Mouse (Mus musculus) adrenal gland, postnatal 0 days (tissue): ENCODE results near the gene Lrrc15. TPM values are rescaled to one million over a fixed set of nuclear protein-coding genes. Genes with fewer than 3 reads are reported as not detected.

Experiments used
- polyA plus RNA-seq: library from polyadenylated mRNA; unstranded; fragments of >200 nt; fragmentation: Nextera tagmentation; extraction: Ambion mirVana; gene quantifications from 2 replicates; pipeline ENCODE4 v1.2.1, GENCODE M21; 2015

Lrrc15 gene
- 0.14 TPM in 1 of 2 replicates, not detected in the other for polyA plus RNA-seq

GRCm38 (mm10) chr16:30282844-30283495 is at the start of gene Lrrc15:
Lrrc15 (minus strand) TSS chr16:30283256.

GRCm38 (mm10) chr16:30310647-30311046 is 27.6 kb upstream of the Lrrc15 start, which contains the start of gene Gp5:
Gp5 (minus strand) TSS chr16:30310779.

GRCm38 (mm10) chr16:30267359-30267758 is 15.7 kb downstream of the Lrrc15 start, which contains the start of gene Cpn2:
Cpn2 (minus strand) TSS chr16:30267499.

Other genes starting within 250 kb of the Lrrc15 start
- gene Hes1, start 218.9 kb downstream of the Lrrc15 start, polyA plus RNA-seq: 25.8 and 30.2 TPM in 2 replicates
- gene Cpn2, start 15.8 kb downstream of the Lrrc15 start, polyA plus RNA-seq: 0.30 and 0.41 TPM in 2 replicates
- gene Gp5, start 27.5 kb upstream of the Lrrc15 start, polyA plus RNA-seq: 0.50 and 1.2 TPM in 2 replicates
- gene Atp13a3, start 122.7 kb upstream of the Lrrc15 start, polyA plus RNA-seq: 5.2 and 8.3 TPM in 2 replicates